Mouse (Mus musculus) limb, embryonic 15.5 days (tissue): ENCODE results near the gene Slc29a2. TPM values are rescaled to one million over a fixed set of nuclear protein-coding genes. Genes with fewer than 3 reads are reported as not detected.
A peak's percentile ranks its signal among the peaks of the same experiment; 100 is the strongest.

ENCODE experiments used
- ATAC-seq: fragments of 200-750 bp; cut with Nextera tagmentation; 2 replicates; pipeline ENCODE4 v1.8.0; 2017; ENCODE audit warnings: low read depth, moderate TSS enrichment; ENCODE audit not compliant: insufficient number of reproducible peaks, low FRiP score, low TSS enrichment
- H3K27ac ChIP-seq: fragments of 300-500 bp; sonication (generic); 2 replicates; pipeline ENCODE4 v1.5.1; 2015; ENCODE audit warnings: moderate library complexity, mild to moderate bottlenecking, inconsistent platforms
- H3K27me3 ChIP-seq: fragments of 300-500 bp; sonication (generic); 2 replicates; pipeline ENCODE4 v1.6.1; 2015; ENCODE audit warnings: inconsistent platforms
- H3K36me3 ChIP-seq: fragments of 300-500 bp; sonication (generic); 2 replicates; pipeline ENCODE4 v1.6.1; 2015; ENCODE audit warnings: inconsistent platforms
- H3K4me1 ChIP-seq: fragments of 300-500 bp; sonication (generic); 2 replicates; pipeline ENCODE4 v1.6.1; 2015; ENCODE audit warnings: inconsistent platforms
- H3K4me2 ChIP-seq: fragments of 300-500 bp; sonication (generic); 2 replicates; pipeline ENCODE4 v1.6.1; 2015; ENCODE audit warnings: mild to moderate bottlenecking, inconsistent platforms
- H3K4me3 ChIP-seq: fragments of 300-500 bp; sonication (generic); 2 replicates; pipeline ENCODE4 v1.5.1; 2015; ENCODE audit warnings: mild to moderate bottlenecking, inconsistent platforms
- H3K9ac ChIP-seq: fragments of 300-500 bp; sonication (generic); 2 replicates; pipeline ENCODE4 v1.6.1; 2015; ENCODE audit warnings: inconsistent platforms
- H3K9me3 ChIP-seq: fragments of 300-500 bp; sonication (generic); 2 replicates; pipeline ENCODE4 v1.6.1; 2016; ENCODE audit warnings: inconsistent platforms
- WGBS: fragments of 180-500 bp; shearing (Covaris S2); methylation state at CpG from one replicate; pipeline ENCODE4 v1.1.7; 2015; 5-methylcytosine and 5-hydroxymethylcytosine counted together
- polyA plus RNA-seq: library from polyadenylated mRNA; unstranded; fragments of >200 nt; fragmentation: Nextera tagmentation; extraction: Ambion mirVana; gene quantifications from 2 replicates; pipeline ENCODE4 v1.2.1, GENCODE M21; 2015

Slc29a2 gene
- polyA plus RNA-seq, 1 experiment from 2014 or later: 4.4 TPM

DNA sequence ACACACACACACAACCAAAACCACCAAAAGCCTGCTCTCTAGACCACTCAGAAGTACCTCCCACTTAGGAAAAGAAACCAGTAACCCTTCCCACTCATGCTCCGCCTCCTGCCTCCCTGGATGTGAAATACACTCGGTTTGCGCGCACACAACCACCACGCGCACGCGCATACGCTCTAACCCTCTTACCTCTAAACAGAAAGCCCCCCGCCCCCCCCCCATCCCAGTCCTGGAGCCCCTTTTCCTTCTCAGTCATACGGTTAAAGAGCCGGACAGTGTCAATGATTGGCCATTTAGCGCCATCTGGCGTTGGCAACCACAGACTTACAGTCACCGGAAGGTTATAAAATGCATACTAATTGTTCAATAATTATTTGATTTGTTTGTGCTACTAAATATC lies 49.4 kb downstream of the Slc29a2 start:
- peaks cover 5% of the 10 kb centered on the region; the same call in 1 of the 2 replicates for H3K27me3 ChIP-seq
- H3K4me3 ChIP-seq: peak overlapping the region; percentile 67
- no peaks in the 10 kb centered on the region for H3K36me3 ChIP-seq
- H3K4me2 ChIP-seq: peak overlapping the region; percentile 91
- H3K27ac ChIP-seq: peak overlapping the region; percentile 96
- under 1% methylated on average over 15 of the region's 15 CpGs for WGBS
- no peak overlapping the region for H3K9ac ChIP-seq
- peak; percentile 19; the same call in 1 of the 2 replicates for ATAC-seq
- peaks cover 50% of the 10 kb centered on the region for H3K4me1 ChIP-seq
- no peaks in the 10 kb centered on the region for H3K9me3 ChIP-seq

DNA sequence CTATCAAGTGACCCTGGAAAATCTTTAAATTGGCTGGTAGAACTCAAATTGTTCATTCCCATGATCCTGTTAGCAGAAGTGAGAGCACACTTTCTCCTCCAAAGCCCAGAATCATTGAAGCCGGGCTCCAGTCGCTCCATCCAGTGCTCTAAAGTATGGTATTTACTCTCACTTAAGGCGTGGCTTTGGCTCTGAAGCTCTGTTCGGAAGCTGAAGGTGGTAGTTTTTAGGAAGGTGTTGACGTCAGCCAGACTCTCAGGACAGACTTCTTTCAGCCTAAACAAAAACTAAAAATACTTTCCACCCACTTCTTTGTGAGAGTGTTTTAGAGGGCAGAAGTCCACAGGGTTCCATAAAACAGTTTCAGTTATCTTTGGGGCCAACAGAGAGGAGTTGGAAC lies 49.9 kb downstream of the Slc29a2 start:
- WGBS: 33% methylated on average over 5 of the region's 5 CpGs
- no peak for ATAC-seq
- H3K4me3 ChIP-seq: no peak overlapping the region
- peak overlapping the region; percentile 63 for H3K27ac ChIP-seq
- H3K4me1 ChIP-seq: peaks cover 46% of the 10 kb centered on the region
- no peaks in the 10 kb centered on the region for H3K36me3 ChIP-seq
- no peak overlapping the region for H3K9ac ChIP-seq
- 0 out of 2 replicates have a peak, but pooled peaks cover 3% of the 10 kb centered on the region for H3K27me3 ChIP-seq
- 0 out of 2 replicates have a peak overlapping the region, but pooled peaks have one; percentile 91 for H3K4me2 ChIP-seq
- H3K9me3 ChIP-seq: no peaks in the 10 kb centered on the region

DNA sequence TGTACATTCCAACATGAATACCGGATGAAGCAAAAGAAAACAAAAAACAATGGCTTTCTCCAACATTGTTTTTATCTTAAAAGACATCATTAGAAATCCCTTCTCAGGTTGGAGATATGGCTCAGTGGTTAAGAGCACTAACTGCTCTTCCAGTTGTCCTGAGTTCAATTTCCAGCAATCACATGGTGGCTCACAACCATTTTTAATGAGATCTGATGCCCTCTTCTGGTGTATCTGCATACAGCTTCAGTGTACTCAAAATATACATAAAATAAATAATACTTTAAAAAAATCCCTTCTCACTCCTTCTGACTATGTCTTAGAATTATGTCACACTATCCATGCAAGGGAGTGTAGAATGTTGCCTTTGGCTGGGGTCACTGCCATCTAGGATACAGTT lies 55.6 kb downstream of the Slc29a2 start:
- H3K9ac ChIP-seq: no peak overlapping the region
- H3K27me3 ChIP-seq: peaks cover 46% of the 10 kb centered on the region
- no peaks in the 10 kb centered on the region for H3K36me3 ChIP-seq
- H3K27ac ChIP-seq: no peak overlapping the region
- H3K4me3 ChIP-seq: no peak overlapping the region
- H3K4me2 ChIP-seq: no peak overlapping the region
- H3K9me3 ChIP-seq: no peaks in the 10 kb centered on the region
- ATAC-seq: no peak
- H3K4me1 ChIP-seq: no peaks in the 10 kb centered on the region
- WGBS: 97% methylated on average over 1 of the region's 1 CpGs

Other genes starting within 250 kb of the Slc29a2 start
- gene Rbm4, start 230.0 kb upstream of the Slc29a2 start, polyA plus RNA-seq: 60.3 and 63.0 TPM in 2 replicates
- gene Gm21992, start 212.2 kb upstream of the Slc29a2 start, polyA plus RNA-seq: 31.2 and 31.5 TPM in 2 replicates
- 70.3 and 70.7 TPM in 2 replicates for gene Rbm14, start 212.2 kb upstream of the Slc29a2 start, polyA plus RNA-seq
- gene Ccs, start 184.5 kb upstream of the Slc29a2 start, polyA plus RNA-seq: 63.7 and 63.9 TPM in 2 replicates
- gene Ccdc87, start 184.5 kb upstream of the Slc29a2 start, polyA plus RNA-seq: 0.16 TPM in 1 of 2 replicates, not detected in the other
- 48.6 and 49.4 TPM in 2 replicates for gene Ctsf, start 168.7 kb upstream of the Slc29a2 start, polyA plus RNA-seq
- gene Actn3, start 146.0 kb upstream of the Slc29a2 start, polyA plus RNA-seq: 9.5 and 14.1 TPM in 2 replicates
- 9.9 and 11.4 TPM in 2 replicates for gene Zdhhc24, start 145.2 kb upstream of the Slc29a2 start, polyA plus RNA-seq
- gene Bbs1, start 117.2 kb upstream of the Slc29a2 start, polyA plus RNA-seq: 3.0 and 3.3 TPM in 2 replicates
- 127 and 135 TPM in 2 replicates for gene Dpp3, start 95.6 kb upstream of the Slc29a2 start, polyA plus RNA-seq
- gene Peli3, start 80.7 kb upstream of the Slc29a2 start, polyA plus RNA-seq: 2.6 and 4.0 TPM in 2 replicates
- 80.5 and 83.4 TPM in 2 replicates for gene Mrpl11, start 61.7 kb upstream of the Slc29a2 start, polyA plus RNA-seq
- gene Npas4, start 33.5 kb upstream of the Slc29a2 start, polyA plus RNA-seq: not detected in 2 replicates
- 45.1 and 47.9 TPM in 2 replicates for gene B4gat1, start 15.0 kb downstream of the Slc29a2 start, polyA plus RNA-seq
- 2.5 and 3.0 TPM in 2 replicates for gene AC124502.3, start 15.0 kb downstream of the Slc29a2 start, polyA plus RNA-seq
- gene Brms1, start 17.5 kb downstream of the Slc29a2 start, polyA plus RNA-seq: 41.6 and 42.4 TPM in 2 replicates
- 2.6 and 3.2 TPM in 2 replicates for gene Rin1, start 26.6 kb downstream of the Slc29a2 start, polyA plus RNA-seq
- gene Cd248, start 44.2 kb downstream of the Slc29a2 start, polyA plus RNA-seq: 95.9 and 117 TPM in 2 replicates
- gene Tmem151a, start 61.7 kb downstream of the Slc29a2 start, polyA plus RNA-seq: 1.0 and 2.2 TPM in 2 replicates
- 126 and 140 TPM in 2 replicates for gene Yif1a, start 64.7 kb downstream of the Slc29a2 start, polyA plus RNA-seq
- gene Cnih2, start 74.7 kb downstream of the Slc29a2 start, polyA plus RNA-seq: 17.6 and 26.3 TPM in 2 replicates
- gene Rab1b, start 83.2 kb downstream of the Slc29a2 start, polyA plus RNA-seq: 239 and 270 TPM in 2 replicates
- gene Klc2, start 94.7 kb downstream of the Slc29a2 start, polyA plus RNA-seq: 13.0 and 16.9 TPM in 2 replicates
- 19.9 and 23.7 TPM in 2 replicates for gene Pacs1, start 249.3 kb downstream of the Slc29a2 start, polyA plus RNA-seq